Mouse (Mus musculus) lung, adult 2 months (tissue): Measurements from ENCODE around the gene Mcidas.

Experiments
- CTCF ChIP-seq: fragments of 200-500 bp; IDR thresholded peaks from 2 replicates; pipeline ENCODE4 v1.5.1; 2011; ENCODE audit warnings: mild to moderate bottlenecking, low read length, control low read depth; ENCODE audit not compliant: insufficient read depth
- POLR2A ChIP-seq: fragments of 200-500 bp; IDR thresholded peaks from 2 replicates; pipeline ENCODE4 v1.6.1; 2011; ENCODE audit warnings: low read depth, mild to moderate bottlenecking, control low read depth, low read length, borderline replicate concordance; ENCODE audit errors: extremely low read depth

GRCm38 (mm10) chr13:113032831-113033230, 39.2 kb downstream of the Mcidas start:
- TF ChIP-seq CTCF (no peak), POLR2A (no peak)
